Mouse (Mus musculus) spleen, adult 18-20 months (tissue): ENCODE results near the gene Dmpk.

Experiments
- DNase-seq, 2 experiments: peaks; one replicate each; pipeline ENCODE4 v3.0.0; 2022; ENCODE audit warnings: mixed read lengths in 2 of 2

Gene Dmpk

GRCm38 (mm10) chr7:19076586-19076991 lies 7.1 kb upstream of the Dmpk start:
- no peak for DNase-seq

GRCm38 (mm10) chr7:19077761-19078160 lies 5.9 kb upstream of the Dmpk start:
- peak; percentile 76 to 83 for DNase-seq

GRCm38 (mm10) chr7:19078732-19079131 lies 4.9 kb upstream of the Dmpk start:
- no peak for DNase-seq

GRCm38 (mm10) chr7:19080451-19080950 lies 3.1 kb upstream of the Dmpk start:
- no peak for DNase-seq

- no peak for DNase-seq
Observed at GRCm38 (mm10) chr7:19082171-19082570, 1.5 kb upstream of the Dmpk start.

- DNase-seq = no peak
Observed at GRCm38 (mm10) chr7:19083096-19083495, 553 bp upstream of the Dmpk start.

GRCm38 (mm10) chr7:19084277-19084771 lies 675 bp downstream of the Dmpk start:
- DNase-seq = peak; percentile 61 to 70

GRCm38 (mm10) chr7:19084921-19085473 lies 1.3 kb downstream of the Dmpk start:
- DNase-seq = no peak

- no peak for DNase-seq
Observed at GRCm38 (mm10) chr7:19085495-19085894, 1.8 kb downstream of the Dmpk start.

GRCm38 (mm10) chr7:19086042-19086441 lies 2.4 kb downstream of the Dmpk start:
- DNase-seq = peak; percentile 64 to 71

GRCm38 (mm10) chr7:19086760-19087159 lies 3.1 kb downstream of the Dmpk start:
- no peak for DNase-seq

GRCm38 (mm10) chr7:19088813-19089212 lies 5.2 kb downstream of the Dmpk start:
- peak; percentile 59 to 83 for DNase-seq

GRCm38 (mm10) chr7:19091913-19092312 lies 8.3 kb downstream of the Dmpk start:
- DNase-seq = no peak

- no peak for DNase-seq
Observed at GRCm38 (mm10) chr7:19092381-19093173, 8.9 kb downstream of the Dmpk start.

- peak; percentile 79 to 89 for DNase-seq
Observed at GRCm38 (mm10) chr7:19093174-19093521, 9.5 kb downstream of the Dmpk start.

GRCm38 (mm10) chr7:19093537-19094385 lies 10.1 kb downstream of the Dmpk start:
- DNase-seq = peak; percentile 79

- peak; percentile 37 to 53 for DNase-seq
Observed at GRCm38 (mm10) chr7:19094471-19094825, 10.8 kb downstream of the Dmpk start, which contains the start of gene Six5. Gene Six5 (plus strand): TSS chr7:19094594.

- DNase-seq = no peak
Observed at GRCm38 (mm10) chr7:19094826-19095750, 11.4 kb downstream of the Dmpk start.

- DNase-seq = no peak
Observed at GRCm38 (mm10) chr7:19095751-19096110, 12.1 kb downstream of the Dmpk start.

GRCm38 (mm10) chr7:19096421-19096976 lies 12.8 kb downstream of the Dmpk start:
- DNase-seq = no peak

GRCm38 (mm10) chr7:19097217-19097616 lies 13.6 kb downstream of the Dmpk start:
- DNase-seq = no peak

- DNase-seq = no peak
Observed at GRCm38 (mm10) chr7:19097863-19098262, 14.2 kb downstream of the Dmpk start.
